Mouse (Mus musculus) heart, postnatal 0 days (tissue): ENCODE measurements around the gene Tsnaxip1.

ENCODE experiments used
- CTCF ChIP-seq: IDR thresholded peaks from 2 replicates; pipeline ENCODE4 v1.5.1; 2016; ENCODE audit warnings: antibody characterized with exemption, control low read depth, low read depth
- EP300 ChIP-seq: IDR thresholded peaks from 2 replicates; pipeline ENCODE4 v1.6.1; 2016; ENCODE audit warnings: antibody characterized with exemption, low read depth

DNA sequence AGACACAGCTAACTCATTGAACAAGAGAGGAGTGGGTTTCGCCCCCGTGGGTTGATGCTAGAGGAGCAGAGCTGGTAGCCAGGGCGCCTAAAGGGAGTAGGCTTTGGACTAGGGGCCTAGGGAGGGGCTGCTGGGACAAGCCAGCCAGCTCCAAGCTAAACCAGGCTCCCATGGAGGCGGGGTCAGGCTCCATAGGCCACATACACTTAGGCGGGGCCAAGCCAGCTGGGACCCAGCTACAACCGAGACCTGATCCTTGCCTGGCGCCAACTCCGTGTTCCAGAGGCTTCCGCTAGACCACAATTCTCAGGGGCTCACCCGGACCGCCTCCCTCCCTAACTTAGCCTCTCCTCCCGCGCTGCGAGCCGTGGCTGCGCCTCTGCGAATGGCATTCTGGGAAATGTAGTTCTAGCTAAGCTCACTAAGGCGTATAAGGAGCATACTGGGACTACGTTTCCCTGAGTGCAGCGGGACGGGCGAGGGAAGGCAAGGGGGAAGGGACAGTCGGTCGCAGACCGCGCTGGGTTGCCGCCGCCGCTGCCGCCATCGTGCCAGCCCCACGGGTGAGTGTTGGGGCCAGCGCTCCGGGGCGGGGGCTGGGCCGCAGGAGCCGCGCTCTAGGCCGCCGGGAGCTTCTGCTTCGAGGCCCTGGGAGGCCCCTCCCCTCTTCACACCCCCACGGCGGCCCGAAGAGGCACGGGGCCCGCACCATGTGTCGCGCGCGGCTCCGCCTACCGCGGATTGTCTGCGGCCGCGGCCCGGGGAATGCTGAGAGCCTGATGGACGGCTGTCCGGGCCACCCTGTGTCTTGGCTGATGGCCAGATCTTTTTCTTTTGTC is 32.8 kb downstream of the Tsnaxip1 start, which contains the start of gene Nutf2:
- no peak for TF ChIP-seq CTCF
- no peak for TF ChIP-seq EP300
